Mouse (Mus musculus) layer of hippocampus, adult 11-12 months (tissue): ENCODE results near the gene Prr13.

Experiments
- DNase-seq: peaks from one replicate; pipeline ENCODE4 v3.0.0; 2022; ENCODE audit warnings: low spot score

The Prr13 gene

GRCm38 (mm10) chr15:102458904-102459317 is at the start of gene Prr13:
Prr13 (plus strand) TSS chr15:102459028.
- DNase-seq = peak; percentile 95

- DNase-seq = no peak
These were observed 49.5 kb upstream of the Prr13 start for GRCm38 (mm10) chr15:102409286-102409685.

GRCm38 (mm10) chr15:102411077-102411476 is 47.8 kb upstream of the Prr13 start:
- DNase-seq = no peak

- DNase-seq = no peak
These were observed 45.1 kb upstream of the Prr13 start for GRCm38 (mm10) chr15:102413687-102414086.

- no peak for DNase-seq
These were observed 41.3 kb upstream of the Prr13 start for GRCm38 (mm10) chr15:102417524-102417923.

GRCm38 (mm10) chr15:102420986-102421385 is 37.8 kb upstream of the Prr13 start:
- no peak for DNase-seq

- peak; percentile 64 for DNase-seq
These were observed 37.4 kb upstream of the Prr13 start for GRCm38 (mm10) chr15:102421437-102421836.

GRCm38 (mm10) chr15:102423602-102424240 is 35.1 kb upstream of the Prr13 start:
- no peak for DNase-seq

GRCm38 (mm10) chr15:102424657-102425056 is 34.2 kb upstream of the Prr13 start:
- no peak for DNase-seq

GRCm38 (mm10) chr15:102426963-102427362 is 31.9 kb upstream of the Prr13 start:
- no peak for DNase-seq

GRCm38 (mm10) chr15:102432046-102432445 is 26.8 kb upstream of the Prr13 start:
- no peak for DNase-seq

- DNase-seq = no peak
These were observed 25.7 kb upstream of the Prr13 start for GRCm38 (mm10) chr15:102433173-102433572.

- DNase-seq = peak; percentile 91
These were observed 16.3 kb upstream of the Prr13 start for GRCm38 (mm10) chr15:102442490-102442889.

- no peak for DNase-seq
These were observed 13.7 kb upstream of the Prr13 start, which contains the start of gene Amhr2 for GRCm38 (mm10) chr15:102445146-102445545. Amhr2 (plus strand) TSS chr15:102445367.

- no peak for DNase-seq
These were observed 12.4 kb upstream of the Prr13 start for GRCm38 (mm10) chr15:102446448-102446847.

GRCm38 (mm10) chr15:102449366-102449765 is 9.5 kb upstream of the Prr13 start:
- no peak for DNase-seq

GRCm38 (mm10) chr15:102450928-102451327 is 7.9 kb upstream of the Prr13 start:
- no peak for DNase-seq

GRCm38 (mm10) chr15:102451666-102452430 is 7.0 kb upstream of the Prr13 start:
- no peak for DNase-seq

- no peak for DNase-seq
These were observed 2.8 kb upstream of the Prr13 start for GRCm38 (mm10) chr15:102455993-102456392.

- no peak for DNase-seq
These were observed 635 bp upstream of the Prr13 start for GRCm38 (mm10) chr15:102458050-102458736.

- no peak for DNase-seq
These were observed 553 bp downstream of the Prr13 start for GRCm38 (mm10) chr15:102459381-102459780.

- no peak for DNase-seq
These were observed 1.0 kb downstream of the Prr13 start for GRCm38 (mm10) chr15:102459847-102460246.

- no peak for DNase-seq
These were observed 1.6 kb downstream of the Prr13 start for GRCm38 (mm10) chr15:102460409-102460808.
